Mouse (Mus musculus): Measurements from ENCODE around the gene Armcx6. TPM values are rescaled to one million over a fixed set of nuclear protein-coding genes. Genes with fewer than 3 reads are reported as not detected.
"Not testable (repeated sequence)": the region's sequence is repeated elsewhere in the genome, so short reads cannot be mapped to it uniquely, and the experiment has no call there.

The Armcx6 gene
- polyA plus RNA-seq, 1 experiment from 2014 or later = 6.5 TPM

DNA sequence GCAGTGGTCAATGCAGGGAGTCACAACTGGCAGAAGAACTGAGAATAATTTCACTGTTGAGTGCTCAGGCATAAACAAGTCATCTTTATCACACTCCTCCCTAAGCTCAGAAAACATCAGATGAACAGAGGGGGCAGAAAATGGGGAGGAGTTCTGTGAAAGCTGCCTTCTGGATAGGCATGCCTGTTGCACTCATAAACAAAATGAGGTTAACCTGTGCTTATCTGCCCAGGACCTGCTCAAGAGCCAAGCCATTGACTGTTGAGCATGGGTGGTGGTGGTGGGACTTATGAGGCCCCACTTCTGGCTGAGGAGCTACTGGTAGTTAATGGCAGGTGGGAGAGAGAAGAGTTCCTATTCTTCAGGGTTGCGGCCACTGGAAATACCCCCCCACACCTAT, 13.4 kb downstream of the Armcx6 start:
- H3K27ac ChIP-seq = no peak overlapping the region
- no peaks in the 10 kb centered on the region; the same call in 1 of the 2 replicates for H3K27me3 ChIP-seq
- DNase-seq = no peak
- H3K4me2 ChIP-seq = no peak overlapping the region
- no peaks in the 10 kb centered on the region for H3K9me3 ChIP-seq (replicated peaks)
- peaks cover 16% of the 10 kb centered on the region for H3K4me1 ChIP-seq (replicated peaks)
- ATAC-seq (ENCODE audit: low read depth) = peak; percentile 74
- no peak overlapping the region for H3K4me3 ChIP-seq (replicated peaks)
- H3K9ac ChIP-seq = no peak overlapping the region
- WGBS (ENCODE audit: insufficient replicate concordance) = 91% methylated on average over 1 of the region's 1 CpGs
- no peaks in the 10 kb centered on the region for H3K36me3 ChIP-seq

- H3K9ac ChIP-seq = no peak overlapping the region
- H3K9me3 ChIP-seq (replicated peaks) = no peaks in the 10 kb centered on the region
- H3K4me2 ChIP-seq = no peak overlapping the region
- no peak for ATAC-seq (ENCODE audit: low read depth)
- no peaks in the 10 kb centered on the region for H3K4me1 ChIP-seq (replicated peaks)
- no peak overlapping the region for H3K27ac ChIP-seq
- DNase-seq = no peak
- H3K36me3 ChIP-seq = no peaks in the 10 kb centered on the region
- WGBS (ENCODE audit: insufficient replicate concordance) = 37% methylated on average over 4 of the region's 4 CpGs
- no peak overlapping the region for H3K4me3 ChIP-seq (replicated peaks)
- H3K27me3 ChIP-seq = no peaks in the 10 kb centered on the region; the same call in 1 of the 2 replicates
Measured at GRCm38 (mm10) chrX:134729778-134730177, 21.4 kb downstream of the Armcx6 start.

GRCm38 (mm10) chrX:134723762-134724161, 27.5 kb downstream of the Armcx6 start:
- not testable (repeated sequence) for H3K9ac ChIP-seq; DNase-seq; H3K4me3 ChIP-seq (replicated peaks); H3K4me1 ChIP-seq (replicated peaks); H3K27ac ChIP-seq; H3K4me2 ChIP-seq; ATAC-seq (ENCODE audit: low read depth); H3K36me3 ChIP-seq; H3K27me3 ChIP-seq; H3K9me3 ChIP-seq (replicated peaks)
- WGBS (ENCODE audit: insufficient replicate concordance) = 25% methylated on average over 2 of the region's 2 CpGs

DNA sequence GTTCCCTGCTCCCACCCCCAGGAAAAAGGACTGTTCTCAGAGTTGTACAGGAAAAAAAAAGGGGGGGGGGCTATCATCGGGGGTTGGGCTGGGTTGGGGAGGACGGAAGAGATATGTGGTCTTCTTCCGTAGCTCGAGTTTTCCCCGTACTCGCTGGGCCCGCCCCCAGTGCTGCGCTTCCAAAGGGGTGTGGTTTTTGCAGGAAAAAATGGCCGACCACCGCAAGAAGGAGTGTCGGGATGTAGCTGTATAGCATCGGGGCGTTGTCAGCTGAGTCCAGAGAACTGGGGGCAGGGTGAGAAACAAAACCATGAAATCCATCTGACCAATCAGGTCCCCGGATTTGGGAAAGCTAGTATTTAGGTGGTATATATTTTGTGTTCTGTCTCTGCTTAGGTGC, 32.7 kb downstream of the Armcx6 start:
- no peaks in the 10 kb centered on the region for H3K27me3 ChIP-seq
- H3K9ac ChIP-seq = peak overlapping the region; percentile 64; the same call in 1 of the 2 replicates
- ATAC-seq (ENCODE audit: low read depth) (peak; percentile 74), DNase-seq (peak; percentile 30)
- H3K36me3 ChIP-seq = no peaks in the 10 kb centered on the region
- peak overlapping the region; percentile 58 for H3K4me3 ChIP-seq (replicated peaks)
- no peaks in the 10 kb centered on the region for H3K4me1 ChIP-seq (replicated peaks)
- H3K4me2 ChIP-seq = peak overlapping the region; percentile 75
- WGBS (ENCODE audit: insufficient replicate concordance) = 24% methylated on average over 14 of the region's 14 CpGs
- H3K27ac ChIP-seq = no peak overlapping the region
- no peaks in the 10 kb centered on the region for H3K9me3 ChIP-seq (replicated peaks)

- Histone ChIP-seq H3K9ac (peak within 1 kb of the TSS; percentile 64), H3K27ac (peak within 1 kb of the TSS; percentile 64), H3K4me2 (peak within 1 kb of the TSS; percentile 75), H3K36me3 (no peaks in the 10 kb centered on the region), H3K4me3 (replicated peaks) (peak within 1 kb of the TSS; percentile 58), H3K9me3 (replicated peaks) (no peaks in the 10 kb centered on the region), H3K4me1 (replicated peaks) (no peaks in the 10 kb centered on the region), H3K27me3 (no peaks in the 10 kb centered on the region)
- WGBS (ENCODE audit: insufficient replicate concordance) = 13% methylated on average over 16 of the region's 16 CpGs
- peak; percentile 88 for ATAC-seq (ENCODE audit: low read depth)
- DNase-seq = peak; percentile 43
Measured at GRCm38 (mm10) chrX:134717752-134718308, 33.4 kb downstream of the Armcx6 start, which contains the start of gene Armcx1. TSS of gene Armcx1 (plus strand) at chrX:134717963.

GRCm38 (mm10) chrX:134716863-134717262, 34.4 kb downstream of the Armcx6 start:
- ATAC-seq (ENCODE audit: low read depth) (no peak), DNase-seq (no peak)
- Histone ChIP-seq H3K4me3 (replicated peaks) (no peak overlapping the region), H3K36me3 (no peaks in the 10 kb centered on the region), H3K27ac (no peak overlapping the region), H3K27me3 (no peaks in the 10 kb centered on the region), H3K9me3 (replicated peaks) (no peaks in the 10 kb centered on the region), H3K4me1 (replicated peaks) (no peaks in the 10 kb centered on the region), H3K9ac (no peak overlapping the region), H3K4me2 (no peak overlapping the region)
- 51% methylated on average over 3 of the region's 3 CpGs for WGBS (ENCODE audit: insufficient replicate concordance)

Small RNA genes within 50 kb of the gene (microRNA-seq; reads per million reads assigned to microRNA genes)
- gene Mir7093 = not detected

Other genes starting within 250 kb of the Armcx6 start
- 134 and 146 TPM in 2 replicates for gene Timm8a1, start 209.6 kb downstream of the Armcx6 start, polyA plus RNA-seq (2015; fragmentation: Nextera tagmentation; extraction: Ambion mirVana)
- 24.9 and 31.3 TPM in 2 replicates for gene Btk, start 167.8 kb downstream of the Armcx6 start, polyA plus RNA-seq (2015; fragmentation: Nextera tagmentation; extraction: Ambion mirVana)
- gene Rpl36a, start 165.8 kb downstream of the Armcx6 start, polyA plus RNA-seq (2015; fragmentation: Nextera tagmentation; extraction: Ambion mirVana) = 398 and 420 TPM in 2 replicates
- 4.5 TPM in 2 replicates for gene Gla, start 150.3 kb downstream of the Armcx6 start, polyA plus RNA-seq (2015; fragmentation: Nextera tagmentation; extraction: Ambion mirVana)
- 87.1 and 108 TPM in 2 replicates for gene Hnrnph2, start 150.2 kb downstream of the Armcx6 start, polyA plus RNA-seq (2015; fragmentation: Nextera tagmentation; extraction: Ambion mirVana)
- gene Armcx4, start 64.9 kb downstream of the Armcx6 start, polyA plus RNA-seq (2015; fragmentation: Nextera tagmentation; extraction: Ambion mirVana) = 0.35 and 0.51 TPM in 2 replicates
- gene Armcx1, start 33.5 kb downstream of the Armcx6 start, polyA plus RNA-seq (2015; fragmentation: Nextera tagmentation; extraction: Ambion mirVana) = 7.5 and 8.9 TPM in 2 replicates
- 17.1 and 22.9 TPM in 2 replicates for gene Armcx3, start 5.2 kb upstream of the Armcx6 start, polyA plus RNA-seq (2015; fragmentation: Nextera tagmentation; extraction: Ambion mirVana)
- 12.0 and 13.8 TPM in 2 replicates for gene Armcx2, start 57.8 kb upstream of the Armcx6 start, polyA plus RNA-seq (2015; fragmentation: Nextera tagmentation; extraction: Ambion mirVana)
- 0.33 and 0.36 TPM in 2 replicates for gene Nxf2, start 213.3 kb upstream of the Armcx6 start, polyA plus RNA-seq (2015; fragmentation: Nextera tagmentation; extraction: Ambion mirVana)

Data from liver, embryonic 13.5 days (tissue).